Comparison of ENCODE assay signal across 28 mouse cellular contexts in the genomic region with DNA sequence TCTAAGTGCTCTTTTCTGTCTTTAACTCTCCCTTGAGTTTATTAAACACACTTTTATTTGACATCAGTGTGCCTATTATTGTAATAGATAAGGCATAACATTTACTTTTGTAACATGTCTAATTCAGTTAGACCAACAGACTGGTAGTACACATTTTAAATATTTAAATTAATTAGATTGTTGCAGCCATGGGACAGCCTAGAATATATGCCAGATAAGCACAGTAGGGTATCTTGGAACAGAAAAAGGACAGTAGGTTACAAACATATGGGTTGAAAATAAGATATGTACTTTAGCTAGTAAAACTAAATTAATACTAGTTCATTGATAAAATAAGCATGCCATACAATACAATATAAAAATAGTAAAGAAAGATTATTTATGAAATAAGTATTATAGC.
"Had no signal": no experiment of that assay in that cellular context is flagged by ENCODE, and none has a peak within 500 bp of the region (broad histone marks: within the 10 kb centered on the region; RNA-seq: fewer than 3 reads in every experiment).

No protein-coding gene starts in this region.

- H3K27ac ChIP-seq: limb, embryonic 10.5 days; limb, embryonic 12.5 days; limb, embryonic 13.5 days; limb, embryonic 15.5 days; liver, embryonic 12.5 days; liver, embryonic 13.5 days; liver, embryonic 14.5 days; liver, embryonic 15.5 days; lung, embryonic 15.5 days; macrophage; midbrain, embryonic 10.5 days; midbrain, embryonic 12.5 days; midbrain, embryonic 13.5 days; midbrain, embryonic 15.5 days; neural tube, embryonic 12.5 days had no signal

- H3K4me1 ChIP-seq: limb, embryonic 10.5 days; limb, embryonic 12.5 days; limb, embryonic 13.5 days; limb, embryonic 15.5 days; liver, embryonic 12.5 days; liver, embryonic 13.5 days; liver, embryonic 15.5 days; lung, embryonic 15.5 days; megakaryocyte, embryonic 14.5 days; midbrain, embryonic 10.5 days; midbrain, embryonic 12.5 days; midbrain, embryonic 13.5 days; midbrain, embryonic 15.5 days; neural tube, embryonic 12.5 days had no signal

- DNase-seq: left cerebral cortex, postnatal 4 days; liver; liver, embryonic 13.5 days; liver, postnatal 0 days; lung, adult 18-20 months; lung, adult 2 months; lung, embryonic 14.5 days; lung, postnatal 10 days; lung, postnatal 14 days; lung, postnatal 36 days; lung, postnatal 4 days; midbrain, embryonic 14.5 days had no signal

- H3K27me3 ChIP-seq: limb, embryonic 12.5 days; limb, embryonic 13.5 days; limb, embryonic 15.5 days; liver, embryonic 12.5 days; liver, embryonic 13.5 days; liver, embryonic 15.5 days; lung, embryonic 15.5 days; megakaryocyte, embryonic 14.5 days; midbrain, embryonic 12.5 days; midbrain, embryonic 13.5 days; midbrain, embryonic 15.5 days; neural tube, embryonic 12.5 days had no signal

- H3K4me3 ChIP-seq: limb, embryonic 10.5 days; limb, embryonic 12.5 days; limb, embryonic 13.5 days; limb, embryonic 15.5 days; liver, embryonic 12.5 days; liver, embryonic 13.5 days; liver, embryonic 15.5 days; lung, embryonic 15.5 days; megakaryocyte, embryonic 14.5 days; midbrain, embryonic 10.5 days; midbrain, embryonic 12.5 days; midbrain, embryonic 13.5 days; midbrain, embryonic 15.5 days; myocyte; neural tube, embryonic 12.5 days had no signal
